Mouse (Mus musculus) small intestine, adult 2 months (tissue): ENCODE data around the gene Abhd12b. TPM values are rescaled to one million over a fixed set of nuclear protein-coding genes. Genes with fewer than 3 reads are reported as not detected.
"Not testable (repeated sequence)": the region's sequence is repeated elsewhere in the genome, so short reads cannot be mapped to it uniquely, and the experiment has no call there.

Source experiments
- H3K27ac ChIP-seq: fragments of 200-500 bp; 2 replicates; pipeline ENCODE4 v1.5.1; 2012; ENCODE audit warnings: low read depth, low read length, control low read depth, inconsistent platforms; ENCODE audit not compliant: insufficient read depth
- H3K27me3 ChIP-seq: fragments of 200-500 bp; 2 replicates; pipeline ENCODE4 v1.6.1; 2012; ENCODE audit warnings: mild to moderate bottlenecking, moderate library complexity, low read length, inconsistent platforms; ENCODE audit not compliant: control insufficient read depth, insufficient read depth
- H3K36me3 ChIP-seq: fragments of 200-500 bp; 2 replicates; pipeline ENCODE4 v1.6.1; 2012; ENCODE audit warnings: mild to moderate bottlenecking, low read length, control low read depth, inconsistent platforms; ENCODE audit not compliant: control insufficient read depth, insufficient read depth
- H3K4me1 ChIP-seq: fragments of 200-500 bp; 2 replicates; pipeline ENCODE4 v1.6.1; 2012; ENCODE audit warnings: low read length, inconsistent platforms, mixed read lengths; ENCODE audit not compliant: control insufficient read depth, insufficient read depth, insufficient read length
- H3K4me3 ChIP-seq: fragments of 200-500 bp; 2 replicates; pipeline ENCODE4 v1.5.1; 2012; ENCODE audit warnings: low read depth, mild to moderate bottlenecking, control low read depth, inconsistent platforms, low read length, moderate library complexity
- CTCF ChIP-seq: fragments of 200-500 bp; IDR thresholded peaks from 2 replicates; pipeline ENCODE4 v1.5.1; 2012; ENCODE audit warnings: low read depth, mild to moderate bottlenecking, control low read depth, inconsistent platforms, low read length, moderate library complexity, mixed read lengths; ENCODE audit not compliant: insufficient replicate concordance, insufficient read length; ENCODE audit errors: extremely low read depth
- POLR2A ChIP-seq: fragments of 200-500 bp; IDR thresholded peaks from 2 replicates; pipeline ENCODE4 v1.6.1; 2012; ENCODE audit warnings: low read depth, mild to moderate bottlenecking, control low read depth, inconsistent platforms, low read length, moderate library complexity
- WGBS: fragments of 180-500 bp; shearing (Covaris S2); methylation state at CpG from one replicate; pipeline ENCODE4 v1.1.7; 2018; 5-methylcytosine and 5-hydroxymethylcytosine counted together
- polyA plus RNA-seq: library from polyadenylated mRNA; depleted of rRNA; stranded (reverse); fragments of >200 nt; gene quantifications from 2 replicates; pipeline ENCODE4 v1.2.3, GENCODE M21; 2012

Gene Abhd12b
- polyA plus RNA-seq, 1 experiment = not detected

DNA sequence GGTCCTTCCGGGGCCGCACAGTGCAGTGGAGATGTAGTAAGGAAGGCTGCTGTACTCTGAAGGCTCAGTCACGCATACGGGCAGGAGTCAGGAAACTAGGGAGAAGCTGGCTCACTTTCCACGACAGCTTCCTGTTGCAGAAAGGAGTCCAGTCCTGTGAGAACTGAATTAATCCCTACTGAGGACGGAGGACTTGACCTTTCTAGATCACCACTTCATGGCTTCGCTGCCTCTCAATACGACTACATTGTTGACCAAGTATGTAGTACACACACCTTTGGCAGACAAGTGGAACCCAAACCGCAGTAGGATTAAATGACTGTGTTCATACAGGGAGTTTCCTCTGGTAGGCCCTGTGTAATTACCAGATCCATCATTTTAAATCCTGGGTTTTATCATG is 16.3 kb upstream of the Abhd12b start:
- H3K36me3 ChIP-seq = no peaks in the 10 kb centered on the region
- TF ChIP-seq POLR2A (no peak), CTCF (no peak)
- H3K27me3 ChIP-seq = no peaks in the 10 kb centered on the region
- H3K4me1 ChIP-seq = peaks cover 14% of the 10 kb centered on the region
- H3K4me3 ChIP-seq = no peak overlapping the region
- H3K27ac ChIP-seq = no peak overlapping the region
- WGBS = 83% methylated on average over 9 of the region's 9 CpGs

DNA sequence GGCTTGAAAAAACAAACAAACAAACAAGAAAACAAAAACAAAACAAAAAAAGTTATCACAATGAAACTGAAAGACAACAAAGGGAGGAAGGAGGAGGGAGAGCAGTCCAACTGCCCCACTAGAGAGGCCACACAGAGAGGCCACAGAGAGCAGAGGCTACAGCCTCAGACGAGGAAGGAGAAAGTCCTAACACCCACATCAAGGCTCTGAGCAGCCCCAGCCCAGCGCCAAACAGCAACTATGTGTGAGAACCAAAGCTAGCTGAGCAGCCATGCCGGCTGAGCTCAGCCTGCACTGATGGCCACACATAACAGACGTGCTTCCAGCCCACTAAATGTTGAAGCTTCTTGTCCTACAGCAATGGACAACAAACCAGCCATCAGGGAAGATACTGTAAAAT is 14.1 kb upstream of the Abhd12b start:
- TF ChIP-seq POLR2A (no peak), CTCF (no peak)
- 76% methylated on average over 4 of the region's 4 CpGs for WGBS
- Histone ChIP-seq H3K27me3 (no peaks in the 10 kb centered on the region), H3K4me1 (peaks cover 14% of the 10 kb centered on the region), H3K36me3 (no peaks in the 10 kb centered on the region), H3K4me3 (no peak overlapping the region), H3K27ac (no peak overlapping the region)

DNA sequence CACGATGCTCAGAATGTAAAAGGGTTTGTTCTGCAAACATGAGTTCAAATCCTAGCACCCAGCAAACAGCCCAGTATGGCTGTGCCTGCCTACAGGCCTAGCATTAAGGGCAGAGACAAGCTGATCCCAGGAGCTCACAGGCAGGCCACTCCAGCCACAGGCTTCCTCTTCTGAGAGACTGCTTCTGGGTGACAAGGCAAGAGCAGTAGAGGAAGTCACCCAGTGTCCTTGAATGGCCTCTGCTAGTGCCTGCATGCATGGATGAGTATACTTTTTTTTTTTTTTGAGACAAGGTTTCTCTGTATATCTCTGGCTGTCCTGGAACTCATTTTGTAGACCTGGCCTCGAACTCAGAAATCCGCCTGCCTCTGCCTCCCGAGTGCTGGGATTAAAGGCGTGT is 13.4 kb upstream of the Abhd12b start:
- H3K4me3 ChIP-seq = no peak overlapping the region
- H3K36me3 ChIP-seq = no peaks in the 10 kb centered on the region
- no peaks in the 10 kb centered on the region for H3K27me3 ChIP-seq
- no peak overlapping the region for H3K27ac ChIP-seq
- TF ChIP-seq POLR2A (no peak), CTCF (no peak)
- WGBS = 88% methylated on average over 5 of the region's 5 CpGs
- peaks cover 14% of the 10 kb centered on the region for H3K4me1 ChIP-seq

DNA sequence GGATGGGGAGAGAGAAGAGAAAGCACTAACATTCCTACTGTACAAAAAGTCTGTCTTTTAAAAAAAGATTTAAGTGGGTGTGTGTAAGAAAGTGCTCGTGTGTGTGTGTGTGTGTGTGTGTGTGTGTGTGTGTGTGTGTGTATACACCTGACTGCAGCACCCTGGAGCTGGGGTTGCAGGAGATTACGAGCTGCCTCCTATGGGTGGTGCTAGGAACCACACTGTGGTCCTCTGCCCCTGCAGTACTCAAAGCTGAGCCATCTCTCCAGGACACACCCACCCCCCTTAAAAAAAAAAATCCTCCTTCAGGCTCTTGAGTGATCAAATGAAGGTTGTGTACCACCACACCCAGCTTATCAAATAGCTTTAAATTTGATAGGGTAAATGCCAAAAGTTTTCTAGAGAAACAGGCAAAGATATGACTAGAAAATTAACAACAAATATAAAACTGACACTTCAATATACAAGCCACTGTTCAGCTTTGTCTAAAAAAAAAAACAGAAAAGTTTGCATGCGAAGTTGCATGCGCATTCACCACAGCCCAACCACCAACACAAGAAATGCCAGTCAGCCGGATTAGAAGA is 12.9 kb upstream of the Abhd12b start:
- H3K36me3 ChIP-seq = no peaks in the 10 kb centered on the region
- peaks cover 10% of the 10 kb centered on the region for H3K4me1 ChIP-seq
- H3K27me3 ChIP-seq = no peaks in the 10 kb centered on the region
- H3K4me3 ChIP-seq = no peak overlapping the region
- TF ChIP-seq POLR2A (no peak), CTCF (no peak)
- H3K27ac ChIP-seq = no peak overlapping the region
- WGBS = 83% methylated on average over 5 of the region's 5 CpGs

DNA sequence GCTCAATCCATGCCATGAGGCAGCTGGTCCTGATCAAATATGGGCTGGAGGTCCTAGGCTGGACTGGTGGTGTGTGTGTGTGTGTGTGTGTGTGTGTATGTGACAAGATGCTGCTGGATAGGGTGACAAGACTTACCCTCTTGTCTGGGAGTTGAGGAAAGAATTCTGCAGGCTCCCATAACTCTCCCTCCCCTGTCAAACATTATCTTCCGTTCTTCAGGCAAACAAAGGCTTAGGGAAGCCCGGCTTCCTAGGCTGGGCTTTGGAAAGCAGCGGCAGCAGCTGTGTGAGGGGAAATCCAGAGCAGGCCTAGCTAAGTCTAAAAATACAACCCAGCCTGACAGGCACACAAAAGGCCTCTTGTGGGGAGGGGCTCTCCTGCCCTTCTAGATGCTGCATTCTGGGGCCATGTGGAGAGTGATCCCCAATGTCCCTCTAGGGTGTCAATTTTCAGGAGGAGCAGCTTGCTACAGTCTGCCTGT is 9.8 kb upstream of the Abhd12b start:
- H3K4me3 ChIP-seq, H3K4me1 ChIP-seq, H3K27me3 ChIP-seq, H3K36me3 ChIP-seq: not testable (repeated sequence)
- WGBS = 72% methylated on average over 3 of the region's 3 CpGs
- peak overlapping the region; percentile 32; the same call in 1 of the 2 replicates for H3K27ac ChIP-seq

DNA sequence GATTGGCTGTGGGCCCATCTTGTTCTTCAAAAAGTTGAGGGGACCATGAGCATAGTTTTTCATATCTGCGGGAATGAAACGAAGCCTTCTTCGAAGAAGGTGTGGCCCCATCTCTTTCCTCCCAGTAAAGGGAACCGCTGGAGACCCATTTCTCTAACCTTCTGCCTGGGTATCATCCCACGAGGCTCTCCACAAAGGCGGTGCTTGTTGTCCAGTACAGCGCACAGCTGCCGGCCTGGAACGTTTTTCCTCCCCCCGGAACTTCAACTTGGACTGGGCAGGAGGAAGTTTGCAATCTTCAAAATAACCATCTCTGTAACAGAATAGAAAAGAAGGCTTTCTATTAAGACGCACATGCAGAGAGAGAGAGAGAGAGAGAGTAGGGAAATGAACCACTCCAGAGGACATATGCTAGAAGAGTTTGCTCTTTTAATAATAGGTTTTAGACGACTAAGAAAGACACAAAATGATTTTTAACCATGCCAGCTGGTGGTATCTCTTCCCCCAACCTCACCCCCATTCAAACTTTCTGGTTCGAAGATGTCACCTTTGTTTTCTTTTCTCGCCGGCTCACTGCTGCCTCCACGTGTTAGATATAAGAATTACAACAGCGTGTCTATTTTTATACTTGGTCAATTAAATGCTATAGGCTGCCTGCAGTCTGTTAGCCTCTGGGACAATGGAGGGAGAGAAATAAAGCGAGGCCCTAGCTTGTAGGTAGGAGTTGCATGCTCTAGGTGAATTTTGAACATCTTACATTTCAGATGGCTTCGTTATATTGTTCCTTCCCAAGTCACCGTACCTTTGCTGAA is 9.1 kb upstream of the Abhd12b start:
- WGBS = 46% methylated on average over 20 of the region's 20 CpGs
- Histone ChIP-seq H3K4me1 (peaks cover 6% of the 10 kb centered on the region; the same call in 1 of the 2 replicates), H3K27ac (no peak overlapping the region), H3K4me3 (no peak overlapping the region), H3K36me3 (no peaks in the 10 kb centered on the region), H3K27me3 (no peaks in the 10 kb centered on the region)
- TF ChIP-seq CTCF = peak; percentile 43; the same call in 1 of the 2 replicates
- TF ChIP-seq POLR2A = no peak

DNA sequence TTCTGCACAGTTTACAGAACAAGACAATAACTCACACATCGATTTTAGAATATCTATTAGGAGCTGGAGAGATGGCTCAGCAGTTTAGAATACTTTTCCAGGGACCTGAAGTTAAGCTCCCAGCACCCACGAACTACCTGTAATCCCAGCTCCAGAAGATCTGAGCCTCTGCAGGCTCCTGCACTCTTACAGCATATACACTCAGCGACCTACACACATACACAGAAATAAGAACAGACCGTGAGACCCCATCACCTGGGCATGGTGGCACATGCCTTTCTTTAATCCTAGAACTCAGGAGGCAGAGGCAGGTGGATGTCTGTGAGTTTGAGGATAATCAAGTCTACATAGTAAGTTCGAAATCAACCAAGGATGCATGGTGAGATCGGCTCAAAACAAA is 8.4 kb upstream of the Abhd12b start:
- no peaks in the 10 kb centered on the region for H3K27me3 ChIP-seq
- TF ChIP-seq POLR2A (no peak), CTCF (no peak)
- no peak overlapping the region for H3K4me3 ChIP-seq
- no peaks in the 10 kb centered on the region for H3K36me3 ChIP-seq
- no peak overlapping the region for H3K27ac ChIP-seq
- WGBS = 84% methylated on average over 6 of the region's 6 CpGs
- peaks cover 4% of the 10 kb centered on the region; the same call in 1 of the 2 replicates for H3K4me1 ChIP-seq
